In the genomic region with DNA sequence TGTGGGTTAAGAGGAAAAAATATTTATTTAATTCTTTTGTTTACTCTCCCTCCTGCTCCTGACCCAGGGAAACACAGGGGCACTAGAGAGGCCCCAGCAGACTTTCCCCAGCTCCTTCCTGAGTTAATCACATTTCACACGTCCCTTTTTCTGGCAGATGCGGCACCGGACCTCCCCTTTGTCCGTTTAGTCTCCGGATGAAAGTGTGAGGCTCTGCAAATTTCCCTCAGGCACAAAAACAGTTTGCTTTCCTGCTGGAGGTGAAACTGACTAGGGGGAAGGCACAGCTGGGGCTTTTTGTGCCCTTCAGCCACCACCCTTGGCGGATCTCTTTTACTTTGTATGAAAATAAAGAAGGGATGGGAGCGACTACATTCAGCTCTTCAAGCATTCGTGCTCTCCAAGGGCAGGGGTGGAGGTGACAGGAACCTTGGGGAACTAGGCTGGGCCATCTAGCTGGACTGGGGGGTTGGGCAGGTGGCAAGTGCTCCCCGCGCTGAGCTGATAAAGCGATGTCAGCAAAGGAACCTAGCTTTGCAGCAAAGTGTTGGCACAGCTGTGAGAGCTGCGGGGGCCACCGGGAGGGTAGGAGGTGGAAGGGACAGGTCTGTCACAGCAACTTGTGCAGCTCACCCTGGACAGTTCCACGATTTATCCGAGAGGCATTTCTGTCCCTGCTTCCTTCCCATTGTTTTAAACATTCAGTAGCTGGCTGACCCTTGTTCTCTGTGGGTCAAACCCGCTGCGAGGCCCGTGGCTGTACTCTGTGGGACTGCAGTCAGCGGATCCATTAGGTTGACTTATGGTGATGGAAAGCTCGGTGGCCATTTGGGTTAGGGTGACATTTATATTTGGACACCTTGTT, we compare ENCODE assay signal across 9 mouse cellular contexts.
A peak's percentile ranks its signal among the peaks of the same experiment; 100 is the strongest.
DNase-seq lines count a peak whose midpoint lies in the region; ATAC-seq and TF ChIP-seq lines count a peak whose summit lies in the region.
"Had no signal": no experiment of that assay in that cellular context is flagged by ENCODE, and none has a peak within 500 bp of the region (broad histone marks: within the 10 kb centered on the region; RNA-seq: fewer than 3 reads in every experiment).

No protein-coding gene starts in this region.

- H3K4me1 ChIP-seq in heart, embryonic 13.5 days: peaks cover 24% of the 10 kb centered on the region
- peaks cover 17% of the 10 kb centered on the region; the same call in 1 of the 2 replicates for H3K4me1 ChIP-seq in forebrain, postnatal 0 days (ENCODE audit: insufficient read depth)

- H3K27me3 ChIP-seq in heart, embryonic 13.5 days (replicated peaks): no peaks in the 10 kb centered on the region
- no peaks in the 10 kb centered on the region for H3K27me3 ChIP-seq in forebrain, postnatal 0 days (ENCODE audit: insufficient read depth, low read length)

- no peak for DNase-seq in heart, adult 9 months (ENCODE audit: low spot score in 2 of 2)
- peak; percentile 47 for DNase-seq in Muller cell, postnatal 12 days (ENCODE audit: inconsistent ontology term)
- no peak for DNase-seq in forebrain, postnatal 0 days
- DNase-seq in mesoderm, embryonic 11.5 days (ENCODE audit: low read depth, low spot score): peak; percentile 81
- DNase-seq in cerebellum, adult 11-12 months: no peak
- DNase-seq in ovary, postnatal 10 days (ENCODE audit: low spot score): no peak
- DNase-seq in frontal cortex, postnatal 14 days (ENCODE audit: low spot score in 2 of 2): no peak

- H3K9me3 ChIP-seq in heart, embryonic 13.5 days: no peaks in the 10 kb centered on the region
- H3K9me3 ChIP-seq in forebrain, postnatal 0 days (ENCODE audit: low read length): no peaks in the 10 kb centered on the region

- WGBS in heart, embryonic 13.5 days: 2% methylated on average over 20 of the region's 20 CpGs
- 7% methylated on average over 20 of the region's 20 CpGs for WGBS in forebrain, postnatal 0 days

- H3K4me3 ChIP-seq in heart, embryonic 13.5 days: peak overlapping the region; percentile 31
- no peak overlapping the region for H3K4me3 ChIP-seq in forebrain, postnatal 0 days (ENCODE audit: low read depth, low read length)

- no peaks in the 10 kb centered on the region for H3K36me3 ChIP-seq in heart, embryonic 13.5 days
- H3K36me3 ChIP-seq in forebrain, postnatal 0 days (ENCODE audit: insufficient read depth): no peaks in the 10 kb centered on the region

- peak overlapping the region; percentile 67 for H3K4me2 ChIP-seq in heart, embryonic 13.5 days
- peak overlapping the region; percentile 22 for H3K4me2 ChIP-seq in forebrain, postnatal 0 days (ENCODE audit: low read depth)

- H3K9ac ChIP-seq in heart, embryonic 13.5 days: peak overlapping the region; percentile 50
- peak overlapping the region; percentile 14; the same call in 1 of the 2 replicates for H3K9ac ChIP-seq in forebrain, postnatal 0 days
- H3K9ac ChIP-seq: liver, embryonic 14.5 days had no signal

- no peak for TF ChIP-seq CTCF in forebrain, postnatal 0 days (IDR thresholded peaks at IDR 0.05; ENCODE audit: low read depth)

- ATAC-seq in heart, embryonic 13.5 days (ENCODE audit: extremely low read depth, insufficient number of reproducible peaks, low FRiP score, low TSS enrichment): no peak
- ATAC-seq in forebrain, postnatal 0 days: peak; percentile 25; the same call in 1 of the 2 replicates

- peak overlapping the region; percentile 63 for H3K27ac ChIP-seq in heart, embryonic 13.5 days (replicated peaks)
- H3K27ac ChIP-seq in forebrain, postnatal 0 days (ENCODE audit: low read depth, low read length): 0 out of 2 replicates have a peak overlapping the region, but pooled peaks have one; percentile 35
- H3K27ac ChIP-seq: liver, embryonic 14.5 days had no signal

Comparison
In these comparisons a context has a peak if more than half of its experiments do, and no peak if none do; other contexts are left out.
1. DNase-seq: peak in Muller cell, postnatal 12 days (single experiment) and mesoderm, embryonic 11.5 days (single experiment); none in heart, adult 9 months (0 of 2), forebrain, postnatal 0 days (single experiment), cerebellum, adult 11-12 months (single experiment), ovary, postnatal 10 days (single experiment) and frontal cortex, postnatal 14 days (0 of 2).